Mouse (Mus musculus) layer of hippocampus, adult 8-10 months (tissue): Measurements from ENCODE around the gene Trp53bp1. TPM values are rescaled to one million over a fixed set of nuclear protein-coding genes. Genes with fewer than 3 reads are reported as not detected.

Source experiments
- DNase-seq, 2 experiments: peaks; one replicate each; pipeline ENCODE4 v3.0.0; 2022; ENCODE audit warnings: low spot score in 2 of 2
- total RNA-seq, 4 experiments: library from RNA; stranded (reverse); gene quantifications; 2 replicates each; pipeline ENCODE4 v1.2.4; 2022

Trp53bp1 gene
- total RNA-seq: 100 to 1,000 TPM; 144 to 183 (median 161) TPM

DNA sequence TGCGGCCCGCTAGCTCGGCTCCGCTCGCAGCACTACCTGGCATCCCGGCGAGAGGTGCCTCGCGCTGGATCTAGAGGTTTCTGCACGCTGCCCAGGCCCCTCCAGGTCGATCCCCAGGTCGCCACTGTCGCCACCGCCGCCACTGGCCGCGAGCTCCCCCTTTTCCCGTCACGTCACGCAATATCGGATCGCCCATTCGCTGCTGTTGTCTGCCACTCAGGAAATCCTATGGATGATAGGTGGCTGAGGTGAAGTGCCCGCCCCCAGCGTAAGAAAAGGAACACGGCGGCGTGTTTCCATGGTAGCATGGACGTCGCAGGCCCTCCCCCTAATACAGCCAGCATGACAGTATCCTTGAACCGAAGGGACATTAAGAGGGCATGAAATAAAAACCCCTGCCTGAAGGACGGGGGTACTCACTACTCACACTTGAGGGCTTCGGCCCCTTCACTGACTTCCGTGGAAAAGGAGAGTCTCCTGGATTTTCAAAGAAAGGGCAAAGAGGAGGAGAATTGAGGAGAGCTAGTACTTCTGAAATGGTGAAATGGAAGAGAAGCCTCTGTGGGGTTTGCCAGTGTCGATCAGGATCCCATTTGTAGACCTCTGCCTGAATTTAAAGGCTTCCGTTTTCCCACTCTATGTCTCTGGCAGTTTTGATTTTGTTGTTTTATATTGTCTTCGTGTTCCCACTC lies at the start of gene Trp53bp1:
TSS of gene Trp53bp1 (minus strand) at position 172 of the 692 bp plus-strand sequence.
- DNase-seq: peak; percentile 96

DNA sequence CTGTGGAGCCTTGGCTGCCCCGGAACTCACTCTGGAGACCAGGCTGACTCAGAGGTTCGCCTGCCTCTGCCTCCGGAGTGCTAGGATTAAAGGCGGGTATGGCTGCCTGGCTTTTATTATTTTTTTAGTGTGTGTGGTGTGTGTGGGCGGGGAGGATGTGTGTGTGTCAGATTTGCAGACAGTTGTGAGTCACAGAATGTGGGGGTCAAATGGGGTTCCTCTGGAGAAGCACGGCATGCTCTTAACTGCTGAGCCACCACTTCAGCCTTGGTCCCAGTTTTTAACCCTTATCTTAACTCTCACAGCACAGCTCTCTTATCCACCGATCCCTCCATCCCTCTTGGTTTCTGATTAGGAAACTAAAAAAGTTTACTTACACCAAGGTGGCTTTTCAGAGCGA lies 45.1 kb upstream of the Trp53bp1 start:
- DNase-seq: no peak

DNA sequence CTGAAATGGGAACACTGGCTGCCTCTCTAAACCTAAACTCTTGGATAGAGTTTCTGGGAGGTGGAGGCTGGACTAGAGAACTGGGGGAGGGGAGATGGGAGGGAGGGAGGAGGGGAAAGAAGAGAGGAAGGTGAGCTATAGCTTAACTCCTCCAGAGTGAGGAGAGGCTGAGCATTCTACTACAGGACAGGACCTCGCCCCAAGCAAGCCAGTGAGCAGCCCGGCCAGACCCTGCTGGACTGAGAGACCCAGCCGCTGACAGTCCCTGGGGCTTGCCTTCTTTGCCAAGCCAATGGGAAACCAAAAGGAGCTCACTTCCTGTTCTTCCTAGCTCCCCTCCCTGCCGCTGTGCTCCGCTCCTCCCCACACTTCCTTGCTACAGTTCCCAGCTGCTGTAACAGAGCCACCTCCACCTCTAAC lies 37.8 kb upstream of the Trp53bp1 start:
- no peak for DNase-seq

DNA sequence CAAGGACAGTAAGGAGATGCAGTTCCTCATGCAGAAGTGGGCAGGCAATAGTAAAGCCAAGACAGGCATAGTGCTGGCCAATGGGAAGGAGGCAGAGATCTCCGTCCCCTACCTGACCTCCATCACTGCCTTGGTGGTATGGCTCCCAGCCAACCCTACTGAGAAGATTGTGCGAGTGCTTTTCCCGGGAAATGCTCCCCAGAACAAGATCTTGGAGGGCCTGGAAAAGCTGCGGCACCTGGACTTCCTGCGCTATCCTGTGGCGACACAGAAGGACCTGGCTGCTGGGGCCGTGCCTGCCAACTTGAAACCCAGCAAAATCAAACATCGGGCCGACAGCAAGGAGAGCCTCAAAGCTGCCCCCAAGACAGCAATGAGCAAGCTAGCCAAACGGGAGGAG lies 28.8 kb upstream of the Trp53bp1 start:
- DNase-seq: peak in 1 of 2 experiments; percentile 11

DNA sequence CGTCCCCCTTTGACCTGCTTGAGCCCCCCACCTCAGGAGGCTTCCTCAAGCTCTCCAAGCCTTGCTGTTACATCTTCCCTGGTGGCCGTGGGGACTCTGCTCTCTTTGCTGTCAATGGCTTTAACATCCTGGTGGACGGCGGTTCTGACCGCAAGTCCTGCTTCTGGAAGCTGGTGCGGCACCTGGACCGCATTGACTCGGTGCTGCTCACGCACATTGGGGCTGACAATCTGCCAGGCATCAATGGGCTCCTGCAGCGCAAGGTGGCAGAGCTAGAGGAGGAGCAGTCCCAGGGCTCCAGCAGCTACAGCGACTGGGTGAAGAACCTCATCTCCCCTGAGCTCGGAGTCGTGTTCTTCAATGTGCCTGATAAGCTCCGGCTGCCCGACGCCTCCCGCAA lies 28.3 kb upstream of the Trp53bp1 start:
- peak in 1 of 2 experiments; percentile 11 for DNase-seq

DNA sequence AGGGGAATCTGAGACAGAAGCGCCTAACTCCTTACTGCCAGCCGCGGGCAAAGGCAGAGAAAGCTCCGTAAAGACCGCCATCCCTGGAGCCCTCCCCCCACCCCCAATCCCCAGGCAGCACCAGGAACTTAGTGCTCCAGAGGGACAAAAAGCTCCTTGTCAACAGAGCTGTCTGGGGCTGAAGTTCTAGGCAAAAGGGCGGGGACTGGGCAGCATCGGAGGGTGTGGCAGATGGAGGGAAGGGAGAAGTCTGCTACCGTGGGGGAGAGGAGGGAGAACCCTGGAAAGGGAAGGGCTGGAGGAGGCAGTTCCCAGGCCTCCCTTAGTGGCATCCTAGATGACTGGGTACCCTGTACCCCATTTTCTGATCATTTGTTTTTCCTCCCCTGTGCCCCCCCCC lies 26.9 kb upstream of the Trp53bp1 start:
- DNase-seq: peak; percentile 25 to 60

DNA sequence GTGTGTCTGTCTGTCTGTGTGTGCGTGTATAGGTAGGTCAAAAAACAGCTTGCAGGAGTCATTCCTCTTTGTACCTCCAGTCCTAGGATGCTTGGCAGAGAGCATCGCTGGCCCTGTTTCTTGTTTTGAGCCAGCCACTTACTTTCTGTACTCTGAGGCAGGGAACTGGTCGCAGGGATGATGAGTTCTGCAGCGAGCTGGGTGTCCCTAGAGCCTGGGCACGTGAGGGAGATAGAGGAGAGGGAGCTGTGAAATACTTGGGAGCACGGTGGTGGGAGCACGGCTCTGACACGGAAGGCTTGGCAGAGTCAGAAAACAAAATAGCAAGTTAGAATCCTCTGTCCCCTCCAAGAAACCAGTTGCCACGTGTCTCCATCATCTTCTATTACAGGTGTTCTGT lies 26.5 kb upstream of the Trp53bp1 start:
- DNase-seq: peak in 1 of 2 experiments; percentile 8

DNA sequence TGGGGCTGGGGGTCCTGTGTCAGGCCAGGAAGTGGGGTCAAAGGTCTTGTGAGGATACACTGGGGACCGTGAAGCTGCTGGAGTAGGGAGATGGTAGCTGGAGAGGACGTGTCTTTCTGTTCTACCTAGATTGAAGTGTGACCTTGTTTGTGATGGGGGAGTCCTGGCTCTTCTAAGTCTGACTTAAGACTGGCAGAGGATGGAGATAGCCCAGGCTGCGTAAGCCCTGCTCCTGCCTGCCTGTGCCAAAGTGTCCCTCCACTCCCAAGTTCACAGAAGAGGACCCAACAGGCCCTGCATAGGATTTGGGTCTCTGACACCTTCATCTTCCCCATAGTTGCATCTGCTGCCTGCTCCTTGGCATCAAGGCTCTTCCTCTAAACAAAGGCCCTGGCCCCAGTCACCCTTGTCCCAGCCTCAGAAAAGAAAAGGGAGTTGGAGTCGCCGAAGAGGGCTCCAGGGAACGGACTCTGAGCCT lies 25.6 kb upstream of the Trp53bp1 start:
- DNase-seq: peak; percentile 18 to 46

DNA sequence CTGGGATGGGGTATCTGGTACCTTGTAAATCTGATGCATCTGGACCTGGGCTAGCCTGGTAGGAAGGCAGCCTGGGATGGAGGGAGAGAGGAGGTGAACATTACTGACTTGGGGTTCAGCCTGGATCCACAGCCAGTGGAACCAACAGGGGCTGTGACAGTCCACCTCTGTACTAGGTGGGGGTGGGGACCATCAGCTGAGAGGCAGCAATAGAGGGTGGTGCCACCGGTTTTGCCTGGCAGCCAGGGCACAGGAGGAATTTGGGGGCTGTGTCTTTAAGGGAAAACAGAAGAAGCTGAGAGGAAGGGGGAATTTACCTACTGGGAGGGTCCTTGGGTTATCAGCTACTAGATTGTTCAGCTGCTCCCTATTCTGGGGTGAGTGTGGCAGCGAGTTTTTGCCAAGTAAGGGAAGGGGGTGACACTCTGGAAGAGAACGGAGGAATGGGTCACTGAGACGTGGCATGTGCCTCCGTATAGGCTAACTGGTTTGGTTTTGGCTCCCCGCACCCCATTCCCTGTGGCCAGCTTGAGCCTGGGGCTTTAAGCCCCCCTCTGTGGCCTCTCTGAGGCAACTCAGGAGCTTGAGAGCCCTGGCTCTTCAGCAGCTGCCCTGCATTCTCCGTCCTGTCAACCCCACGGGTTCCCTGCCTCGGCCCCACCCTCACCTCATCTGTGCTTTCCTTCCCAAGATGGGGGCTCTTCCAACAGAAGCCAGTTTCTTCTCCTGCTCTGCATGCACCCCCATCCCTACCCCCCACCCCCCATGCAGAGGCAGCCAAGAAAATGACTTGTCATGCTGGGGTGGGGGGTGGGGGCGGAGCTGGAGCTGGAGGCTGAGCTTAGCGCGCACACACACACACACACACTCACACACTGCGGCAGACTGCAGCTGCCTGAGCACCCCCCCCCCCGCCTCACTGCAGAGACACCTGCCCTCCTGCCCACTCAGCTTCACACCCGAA lies 24.7 kb upstream of the Trp53bp1 start:
- DNase-seq: peak; percentile 58 to 72

DNA sequence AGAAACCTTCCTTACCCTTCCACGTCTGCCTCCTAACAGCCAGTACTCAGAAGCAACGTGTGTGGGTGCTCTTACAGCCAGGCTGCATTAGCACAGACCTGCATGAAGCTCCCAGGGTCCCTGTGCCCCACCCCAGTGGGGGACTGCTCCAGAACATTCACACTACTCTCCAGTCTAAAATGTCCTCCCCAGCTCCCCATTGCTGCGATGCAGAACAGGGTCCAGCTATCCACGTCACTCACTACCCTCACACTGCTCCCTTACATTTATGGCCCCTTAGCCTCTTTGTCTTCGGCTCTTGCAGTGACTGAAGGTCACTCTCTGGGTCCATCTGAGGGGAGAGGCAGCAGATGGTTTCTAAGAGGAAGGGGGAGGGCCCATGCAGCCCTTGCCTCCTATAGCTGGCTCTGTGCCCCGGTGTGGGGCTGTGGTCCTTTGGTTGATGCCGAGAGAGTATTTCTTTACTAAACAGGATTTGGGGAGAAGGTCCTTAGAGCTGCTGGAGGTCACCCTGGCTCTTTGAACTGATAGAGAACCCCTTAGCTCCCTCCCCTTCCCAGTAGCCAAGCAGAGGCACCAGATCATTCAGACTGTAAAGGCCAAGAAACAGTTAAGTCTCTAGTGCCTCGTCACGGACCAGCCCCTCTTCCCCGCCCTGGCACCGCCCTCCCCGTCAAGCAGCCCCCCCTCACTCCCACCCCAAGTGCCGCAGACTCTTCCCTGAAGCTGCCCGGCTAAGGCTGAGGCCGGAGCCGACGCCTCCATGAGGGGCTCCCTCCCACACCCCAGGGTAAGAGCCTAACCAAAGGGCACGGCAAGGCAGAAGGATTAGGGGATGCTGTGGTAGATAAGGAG lies 23.8 kb upstream of the Trp53bp1 start:
- DNase-seq: peak; percentile 72

DNA sequence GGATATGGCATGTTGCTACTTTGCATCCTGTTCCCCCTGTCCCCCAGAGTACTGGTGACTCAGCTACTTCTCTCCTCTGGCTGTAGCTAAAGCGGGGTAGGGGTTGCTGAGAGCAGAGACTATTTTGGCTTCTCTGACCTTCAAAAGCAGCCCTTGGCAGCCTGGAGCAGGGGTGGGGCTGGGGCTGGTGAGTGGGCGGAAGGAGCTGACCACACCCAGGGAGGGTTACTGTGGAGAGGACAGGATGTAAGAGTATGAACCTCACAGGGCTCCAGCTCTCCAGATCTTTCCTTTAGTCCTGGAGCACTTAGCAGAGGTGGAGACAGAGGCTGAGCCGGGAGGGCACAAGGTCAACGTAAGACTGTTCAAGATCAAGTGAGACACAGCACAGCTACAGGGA lies 23.0 kb upstream of the Trp53bp1 start:
- DNase-seq: no peak

DNA sequence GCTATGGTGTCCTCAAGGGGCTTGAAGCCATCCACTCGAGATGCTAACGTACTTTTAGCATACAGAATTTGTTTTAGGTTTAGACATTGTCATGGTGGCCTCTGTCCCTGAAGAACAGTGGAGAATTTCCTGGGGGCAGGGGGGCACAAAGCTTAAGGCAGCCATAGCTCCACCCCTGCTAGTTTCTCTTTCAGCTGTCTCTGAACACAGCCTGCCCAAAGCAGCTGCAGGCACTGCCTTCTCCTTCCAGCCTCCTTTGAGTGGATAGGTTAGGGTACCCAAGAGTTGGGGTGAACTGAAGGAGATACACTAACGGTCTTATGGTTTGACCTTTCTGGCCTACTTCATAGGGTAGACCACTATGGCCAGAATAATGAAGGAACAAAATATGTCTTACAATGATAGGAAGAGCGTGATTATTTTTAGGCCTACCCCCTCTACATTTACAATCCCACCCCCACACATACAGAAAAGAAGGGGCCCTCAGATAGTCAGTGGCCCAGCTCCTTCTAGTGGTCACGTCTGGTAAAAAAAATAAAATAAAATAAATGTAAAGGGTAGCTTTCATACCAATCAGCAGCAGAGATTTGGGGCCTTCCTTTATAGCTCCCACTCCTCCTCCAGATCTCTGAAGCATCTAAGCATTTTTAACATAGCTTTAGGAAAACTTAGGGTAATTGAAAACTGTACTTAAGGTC lies 21.3 kb upstream of the Trp53bp1 start:
- no peak for DNase-seq

DNA sequence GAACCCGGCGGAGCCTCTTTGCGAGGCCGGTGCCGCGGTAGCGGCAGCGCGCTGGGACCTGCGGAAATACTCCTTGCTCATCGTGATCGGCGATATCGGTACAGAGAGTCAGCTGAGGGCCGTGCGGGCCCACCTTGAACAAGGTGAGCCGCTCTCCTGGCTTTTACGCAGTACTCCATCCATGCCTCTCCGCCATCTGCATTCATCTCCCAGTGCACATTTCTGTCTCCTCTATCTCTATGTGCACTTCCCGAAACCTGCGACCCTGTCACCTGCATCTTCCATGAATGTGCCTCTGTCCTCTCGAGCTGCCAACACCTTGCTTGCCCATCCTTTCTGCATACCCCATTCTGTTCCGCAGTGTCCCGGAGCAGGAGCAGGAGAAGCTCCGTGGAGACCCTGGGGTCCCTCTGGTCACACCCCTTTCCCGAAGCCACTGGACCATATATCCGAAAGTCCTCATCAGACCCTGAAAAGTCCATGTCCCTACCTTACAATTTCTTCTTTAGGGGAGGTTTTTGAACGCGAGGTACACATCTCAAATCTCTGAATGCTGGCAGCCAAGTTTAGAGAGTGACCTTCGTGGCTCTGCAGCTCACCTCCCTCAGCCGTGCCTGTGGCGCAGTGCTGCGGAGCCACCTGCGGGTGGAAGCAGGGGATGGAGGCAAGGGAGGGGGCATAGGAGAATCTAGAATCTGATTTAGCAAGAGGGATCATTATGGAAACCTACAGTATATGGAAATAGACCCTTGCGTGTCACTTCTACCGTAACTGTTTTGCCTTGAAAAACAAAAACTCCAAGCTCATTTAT lies 18.7 kb upstream of the Trp53bp1 start:
- DNase-seq: no peak

DNA sequence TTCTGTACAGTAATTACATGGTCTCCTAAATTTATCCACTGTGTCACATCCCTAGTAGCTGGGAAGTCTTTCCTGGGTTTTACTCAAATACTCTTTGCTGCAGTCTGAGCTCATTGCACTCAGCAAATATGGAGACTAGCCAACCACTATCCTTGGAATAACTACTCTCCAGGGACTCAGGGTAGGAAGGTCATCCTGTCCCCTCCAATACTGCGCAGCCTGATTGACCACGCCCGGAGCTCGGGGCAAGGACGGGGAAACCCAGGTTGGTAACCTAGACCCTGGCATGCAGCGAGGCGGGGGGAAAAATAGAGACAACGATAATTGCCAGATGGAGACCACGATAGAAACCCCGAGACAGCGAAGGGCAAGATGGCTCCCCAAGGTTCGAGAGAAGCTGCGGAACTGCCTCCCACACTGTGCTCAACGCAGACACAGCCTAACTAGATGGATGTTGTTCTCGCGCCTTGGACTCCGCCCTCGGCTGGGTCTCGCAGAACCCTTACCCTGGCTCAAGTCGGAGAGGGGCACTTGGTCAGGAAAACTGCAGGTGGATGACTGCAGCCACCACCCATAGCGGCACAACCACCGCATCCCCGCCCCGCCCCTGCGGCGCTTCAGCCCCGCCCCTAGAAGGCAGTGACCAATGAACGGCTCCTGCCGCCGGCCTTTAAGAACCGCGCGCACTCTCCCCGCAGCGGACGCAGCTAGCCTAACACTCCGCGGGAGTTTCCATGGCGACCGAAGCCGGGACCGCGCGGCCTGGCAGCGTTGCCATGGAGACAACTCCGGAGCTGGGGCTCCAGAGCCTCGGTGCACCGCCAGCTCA lies 17.9 kb upstream of the Trp53bp1 start, which contains the start of gene Map1a:
TSS of gene Map1a (plus strand) at position 700 of the 829 bp plus-strand sequence.
- peak; percentile 97 to 98 for DNase-seq

DNA sequence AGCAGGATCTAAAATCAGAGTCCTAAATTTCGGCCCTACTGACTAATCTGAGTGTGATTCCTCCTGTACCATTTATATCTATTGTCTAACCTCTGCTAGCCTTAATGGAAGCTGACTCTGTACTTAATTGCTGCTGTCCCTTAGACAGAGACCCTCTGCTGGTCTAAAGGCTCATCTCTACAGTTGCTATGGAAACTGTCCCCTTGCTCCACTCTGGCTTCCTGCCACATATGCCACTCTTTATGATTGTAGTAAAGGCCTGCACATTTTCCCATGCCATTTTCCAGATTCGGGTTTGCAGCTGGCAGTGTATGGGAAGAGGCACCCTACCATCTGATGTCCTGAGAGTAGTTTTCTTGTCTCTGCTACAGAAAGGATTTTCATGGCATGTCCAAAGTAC lies 16.6 kb upstream of the Trp53bp1 start:
- DNase-seq: no peak

DNA sequence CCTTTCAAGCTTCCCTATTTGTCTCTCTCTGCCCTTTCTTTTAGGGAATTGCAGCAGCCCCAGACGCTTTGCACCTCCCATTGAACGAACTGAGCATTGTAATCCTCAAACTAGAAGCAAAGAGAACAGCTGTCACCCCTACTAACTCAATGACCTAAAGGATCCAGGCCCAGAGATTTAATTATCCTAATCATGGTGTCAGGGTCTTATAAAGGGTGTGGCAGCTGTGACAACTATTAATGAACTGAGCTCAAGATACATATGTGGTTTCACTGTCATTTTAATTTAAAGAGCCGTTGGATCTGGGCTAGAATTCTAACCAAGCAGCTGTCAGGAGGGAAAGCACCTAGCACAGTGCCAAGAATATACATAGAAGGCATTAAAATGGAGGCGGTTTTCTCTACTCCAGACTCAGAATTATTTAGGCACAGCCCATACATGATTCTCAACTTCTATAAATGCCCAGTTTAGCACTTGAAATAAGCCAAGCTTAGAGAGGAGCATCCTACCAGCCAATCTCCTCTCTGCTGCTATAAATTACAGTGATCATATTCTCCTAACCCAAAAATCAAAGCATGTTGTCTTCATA lies 815 bp upstream of the Trp53bp1 start:
- DNase-seq: no peak

DNA sequence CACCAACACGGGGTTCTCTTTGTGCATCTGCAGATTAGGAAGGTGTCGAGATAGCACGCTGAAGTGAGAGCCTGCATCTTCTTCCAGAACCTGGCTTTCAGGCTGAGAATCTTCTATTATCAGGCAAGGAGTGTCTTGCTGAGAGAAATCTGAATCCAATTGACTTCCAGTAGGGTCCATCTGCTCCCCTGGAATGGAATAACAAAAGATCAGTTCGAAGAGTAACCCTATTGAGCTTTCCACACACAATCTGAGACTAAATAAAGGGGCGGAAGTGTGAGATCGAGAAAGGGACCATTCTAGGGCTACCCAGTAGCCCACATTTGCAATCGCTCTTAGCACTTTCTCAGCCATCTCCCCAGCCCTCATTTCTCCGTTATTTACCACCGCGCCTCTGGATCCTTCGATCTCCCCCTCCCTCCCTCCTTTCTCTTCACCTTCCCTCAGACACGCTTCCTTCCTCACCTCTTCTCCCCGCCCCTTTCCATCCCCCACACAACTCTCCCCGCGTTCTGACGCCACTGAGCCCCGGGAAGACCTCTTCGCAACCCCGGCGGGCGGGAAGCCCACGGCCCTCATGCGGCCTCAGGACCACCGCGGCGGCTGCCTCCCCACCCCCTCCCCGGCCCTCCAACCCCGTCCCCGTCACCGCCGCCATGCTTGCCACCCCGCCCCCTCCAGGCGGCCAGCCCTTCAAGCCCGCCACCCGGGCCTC lies 529 bp downstream of the Trp53bp1 start:
- DNase-seq: no peak

DNA sequence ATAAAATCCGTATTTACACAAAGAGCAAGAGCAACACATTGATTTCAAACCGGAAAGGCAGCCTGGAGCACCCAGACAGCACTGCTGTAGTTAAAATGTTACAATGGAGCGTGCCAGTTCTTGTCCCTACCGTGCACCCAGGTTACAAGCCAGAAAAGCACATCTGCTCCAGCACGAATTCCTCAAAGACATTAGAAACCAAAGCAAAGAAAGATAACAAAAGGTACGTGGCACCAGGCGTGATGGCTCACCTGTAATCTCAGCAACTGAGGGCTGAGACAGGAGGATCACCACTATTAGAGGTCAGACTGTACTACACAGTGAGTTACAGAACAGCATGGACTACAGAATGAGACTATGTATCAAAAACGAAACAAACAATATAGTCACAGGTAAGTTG lies 2.8 kb downstream of the Trp53bp1 start:
- no peak for DNase-seq
